Mouse (Mus musculus): ENCODE measurements around the gene Cwc22.

The Cwc22 gene

DNA sequence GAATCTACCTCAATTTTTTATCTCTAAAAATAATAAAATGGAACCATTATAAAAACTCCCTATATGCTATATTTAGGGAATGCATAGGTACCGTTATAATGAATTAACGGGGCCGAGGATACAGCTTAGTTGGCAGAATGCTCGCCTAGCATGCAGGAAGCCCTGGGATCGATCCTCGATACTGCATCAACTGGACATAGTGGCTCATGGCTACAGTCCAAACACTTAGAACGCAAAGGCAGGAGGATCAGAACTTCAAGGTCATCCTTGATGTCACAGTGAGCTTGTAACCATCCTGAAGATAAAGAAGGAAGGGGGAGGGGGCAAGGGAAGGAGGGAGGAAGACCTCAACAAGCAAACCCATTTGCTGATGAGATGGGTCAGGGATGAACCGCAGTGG is 23.0 kb downstream of the Cwc22 start:
- DNase-seq: no peak

DNA sequence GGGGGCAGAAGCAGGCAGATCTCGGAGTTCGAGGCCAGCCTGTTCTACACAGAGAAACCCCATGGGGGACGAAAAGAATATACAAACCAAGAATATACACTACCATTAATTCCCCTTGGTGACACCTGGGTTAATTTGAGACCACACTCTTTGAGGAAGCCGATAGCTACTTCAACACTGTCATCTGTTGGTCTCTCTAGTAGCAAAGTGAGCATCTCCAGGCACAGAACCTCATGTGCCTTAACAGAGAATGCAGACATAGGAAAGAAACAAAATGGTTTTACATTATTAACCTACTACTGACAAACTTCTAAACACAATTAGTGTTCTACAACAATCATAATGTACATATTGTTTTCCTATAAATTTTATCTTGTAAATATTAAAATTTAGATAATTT is 24.9 kb downstream of the Cwc22 start:
- no peak for DNase-seq

DNA sequence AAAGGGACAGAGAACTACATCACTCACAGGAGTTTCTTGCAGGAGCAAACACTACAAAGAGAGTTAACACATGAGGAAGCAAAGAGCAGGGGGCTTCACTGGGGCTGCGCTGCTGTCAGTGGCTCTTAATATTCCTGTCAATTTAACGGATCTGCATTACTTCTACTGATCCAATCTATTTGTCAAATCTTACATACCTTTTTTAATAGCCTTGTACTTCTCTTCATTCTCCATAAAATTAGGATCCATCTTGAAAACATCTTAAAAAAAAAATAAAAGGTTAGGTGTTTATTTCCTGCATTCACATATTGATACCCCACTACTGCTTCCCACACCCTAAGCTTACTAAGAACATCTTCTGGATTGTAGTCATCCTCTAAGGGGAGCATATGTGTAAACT is 25.6 kb downstream of the Cwc22 start:
- DNase-seq: no peak

DNA sequence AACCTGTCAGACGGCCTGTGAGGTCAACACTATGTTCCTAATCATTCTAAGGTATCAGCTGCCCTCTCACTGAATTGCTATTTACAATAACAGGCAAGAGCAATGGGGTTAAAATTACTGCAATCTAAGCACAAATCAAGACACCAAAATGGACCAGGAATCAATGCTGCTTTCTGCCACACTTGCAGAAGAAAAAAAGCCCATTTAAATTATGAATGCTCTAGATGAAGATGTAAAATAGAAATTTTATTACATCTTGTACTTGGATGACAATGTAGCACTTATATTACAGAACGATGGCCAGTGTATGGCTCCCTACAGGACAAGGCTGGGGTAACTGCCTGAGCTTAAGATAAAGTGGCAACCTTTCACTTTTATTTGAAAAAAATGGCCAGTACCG is 27.7 kb downstream of the Cwc22 start:
- DNase-seq: no peak

DNA sequence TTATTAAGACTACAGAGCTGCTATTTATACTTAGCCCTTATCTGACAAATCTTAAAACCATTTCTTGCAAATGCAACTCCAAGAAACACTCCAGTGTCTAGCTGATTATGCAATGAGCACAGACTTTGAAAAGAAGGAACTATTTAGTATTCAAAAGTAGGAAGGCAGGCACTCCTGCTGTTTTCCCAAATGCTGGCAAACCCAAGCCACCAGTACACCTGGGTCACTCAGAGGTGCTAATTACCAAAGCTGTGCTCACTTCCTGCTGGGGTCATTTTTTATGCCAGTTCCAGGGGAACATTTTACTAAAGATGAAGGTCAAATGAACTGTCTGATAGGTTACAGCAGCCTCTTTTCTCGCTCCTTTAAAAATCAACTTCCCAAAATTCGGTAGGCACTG is 28.2 kb downstream of the Cwc22 start:
- peak; percentile 46 to 63 for DNase-seq

DNA sequence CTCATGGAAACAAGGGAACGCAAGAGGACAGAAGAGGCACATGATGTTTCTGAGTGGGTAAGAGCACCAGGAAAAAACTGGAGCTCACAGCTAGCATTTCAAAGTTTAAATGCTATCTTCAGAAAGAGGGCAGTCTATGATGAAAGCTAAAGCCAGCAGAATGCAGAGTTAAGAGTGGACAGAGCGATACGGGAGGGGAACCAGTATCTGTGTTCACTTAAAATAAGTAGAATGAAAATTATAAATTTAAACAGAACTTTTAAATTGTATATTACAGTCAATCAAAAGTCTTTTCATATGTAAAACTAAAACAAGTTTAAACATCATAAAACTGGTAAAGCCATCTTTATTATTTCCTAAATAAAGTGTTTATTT is 28.8 kb downstream of the Cwc22 start:
- no peak for DNase-seq

DNA sequence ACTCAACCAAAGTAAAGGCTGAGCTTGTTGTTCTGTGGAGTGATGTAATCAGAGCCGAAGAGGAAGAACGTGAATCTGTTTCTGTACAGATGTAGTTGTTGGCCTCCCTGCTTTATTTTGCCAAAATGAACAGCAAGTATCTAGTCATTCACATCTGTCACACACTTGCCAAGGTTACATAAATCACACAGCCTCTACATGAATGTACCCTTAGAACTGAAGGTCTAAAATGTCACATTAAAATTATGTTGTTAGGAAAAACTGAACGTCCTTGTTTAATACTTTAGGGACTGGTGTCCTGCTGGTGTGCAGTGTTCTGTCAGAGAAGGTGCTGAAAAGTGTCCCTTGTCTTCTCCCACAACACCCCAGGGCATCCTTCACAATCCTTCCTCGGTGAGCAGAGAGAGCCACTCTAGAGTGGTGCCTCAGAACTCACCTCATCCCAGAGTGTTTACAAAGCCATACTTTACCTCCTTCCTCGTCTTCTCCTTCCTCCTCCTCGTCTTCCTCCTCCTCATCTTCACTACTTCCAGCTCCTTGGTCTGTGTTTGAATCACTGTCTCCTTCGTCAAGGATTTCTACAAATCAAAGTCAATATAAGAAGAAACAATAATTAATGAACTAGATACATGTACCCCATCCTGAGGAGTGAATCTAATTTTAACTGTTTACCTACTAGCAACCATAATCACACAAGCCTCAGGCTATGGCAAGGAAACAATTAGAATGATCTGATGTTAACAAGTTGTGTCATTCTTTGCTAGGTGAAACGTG is 29.4 kb downstream of the Cwc22 start:
- no peak for DNase-seq

DNA sequence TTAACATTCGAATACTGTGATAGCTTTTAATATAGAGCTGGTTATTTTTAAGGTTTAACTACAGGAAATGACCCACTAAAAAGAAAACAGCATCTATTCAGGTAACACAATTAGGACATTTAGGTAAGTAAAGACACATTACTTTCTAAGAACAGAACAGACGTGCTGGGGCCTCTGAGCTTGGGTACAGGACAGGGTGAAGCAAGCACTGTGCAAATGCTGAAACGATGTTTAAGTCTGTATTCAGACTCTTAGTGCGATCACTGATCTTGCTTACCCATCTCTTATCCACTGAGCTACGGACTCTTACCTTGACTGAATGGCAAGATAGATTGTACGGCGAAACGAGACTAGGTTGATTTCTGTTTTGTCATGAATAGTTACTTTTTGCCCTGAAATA is 31.0 kb downstream of the Cwc22 start:
- no peak for DNase-seq

DNA sequence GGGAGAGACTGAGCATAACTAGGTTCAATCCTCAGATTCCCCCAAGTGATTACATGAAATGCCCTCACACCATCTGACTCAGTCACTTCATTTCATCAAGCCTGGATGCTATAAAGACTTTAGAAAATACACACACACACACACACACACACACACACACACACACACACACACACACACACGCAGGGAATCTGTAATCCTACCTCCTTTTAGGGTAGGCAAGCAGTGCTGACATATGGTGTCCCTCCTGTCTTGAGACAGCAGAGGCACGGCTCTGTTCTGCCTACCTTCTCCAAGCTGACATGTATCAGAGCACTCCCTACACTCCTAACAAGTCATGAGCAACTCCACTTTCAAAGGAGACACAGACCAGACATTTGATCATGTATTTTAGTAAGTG is 32.5 kb downstream of the Cwc22 start:
- peak; percentile 19 to 30 for DNase-seq

DNA sequence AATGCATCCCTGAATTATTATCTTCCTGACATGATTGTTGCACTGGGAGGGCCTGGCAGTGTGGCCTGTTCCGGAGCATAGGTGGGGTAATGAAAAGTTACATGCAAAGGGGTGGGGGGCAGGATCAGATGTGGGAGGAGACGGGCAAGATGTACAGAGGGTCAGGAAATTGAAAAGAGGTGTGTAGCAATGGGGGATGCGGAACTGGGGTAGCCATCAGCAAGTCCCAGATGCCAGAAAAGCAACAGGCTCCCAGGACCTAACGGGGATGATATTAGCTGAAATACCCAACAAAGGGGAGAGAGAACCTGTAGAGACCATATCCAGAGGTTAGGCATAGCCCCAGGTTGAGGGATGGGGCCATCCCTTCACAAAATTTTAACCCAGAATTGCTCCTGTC is 34.0 kb downstream of the Cwc22 start:
- DNase-seq: no peak

DNA sequence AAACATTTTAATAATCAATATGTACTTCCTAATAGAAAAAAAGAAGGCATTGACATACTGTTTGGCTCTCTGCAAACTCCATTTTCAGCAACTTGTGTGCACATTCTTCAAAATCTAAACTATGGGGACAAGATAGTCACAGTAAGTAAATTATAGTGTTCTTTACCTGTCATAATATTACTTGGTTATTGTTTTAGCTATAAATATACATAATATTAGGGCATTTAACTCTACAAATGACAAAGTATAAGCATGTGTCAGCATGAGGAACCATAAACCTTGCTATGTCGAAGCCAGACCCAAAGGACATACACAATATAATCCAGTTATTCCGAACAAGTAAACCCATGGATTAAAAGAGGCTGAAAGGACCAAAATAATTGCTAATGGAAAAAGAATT is 34.7 kb downstream of the Cwc22 start:
- DNase-seq: no peak

DNA sequence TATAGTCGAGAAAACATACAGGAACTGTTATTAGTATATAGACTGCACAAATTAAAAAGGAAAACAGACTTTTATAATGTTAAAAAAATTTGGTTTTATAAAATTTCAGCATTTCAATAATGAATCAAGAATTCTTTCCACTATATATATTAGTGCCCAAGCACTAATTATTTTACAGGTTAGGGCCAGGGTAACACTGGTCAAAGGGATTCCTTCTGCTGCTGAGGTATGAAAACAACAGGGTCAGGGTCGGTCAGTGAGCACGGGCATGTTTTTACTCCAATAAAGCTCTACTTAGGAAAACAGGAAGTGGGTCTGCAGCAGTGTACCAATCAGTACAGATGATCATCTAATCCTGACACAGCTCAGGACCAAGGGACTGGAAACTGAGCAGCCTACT is 36.0 kb downstream of the Cwc22 start:
- DNase-seq: no peak

DNA sequence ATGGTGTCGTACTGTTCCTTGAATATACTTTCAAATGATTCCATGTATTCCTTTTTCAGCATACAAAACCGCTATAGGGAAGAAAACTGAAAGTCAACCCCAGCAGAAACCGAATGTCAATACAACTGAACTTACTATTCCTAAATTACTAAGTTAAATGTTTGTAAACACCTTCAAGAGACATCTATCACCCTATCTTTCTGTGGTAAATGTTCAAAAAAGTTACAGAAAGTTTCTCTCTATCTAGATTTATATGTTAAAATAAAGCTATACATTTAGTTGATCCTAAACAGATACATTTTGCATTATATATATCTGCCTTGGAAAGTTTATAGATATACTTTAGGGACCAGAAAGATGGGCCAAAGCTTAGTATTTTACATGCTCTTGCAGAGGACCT is 39.0 kb downstream of the Cwc22 start:
- no peak for DNase-seq

DNA sequence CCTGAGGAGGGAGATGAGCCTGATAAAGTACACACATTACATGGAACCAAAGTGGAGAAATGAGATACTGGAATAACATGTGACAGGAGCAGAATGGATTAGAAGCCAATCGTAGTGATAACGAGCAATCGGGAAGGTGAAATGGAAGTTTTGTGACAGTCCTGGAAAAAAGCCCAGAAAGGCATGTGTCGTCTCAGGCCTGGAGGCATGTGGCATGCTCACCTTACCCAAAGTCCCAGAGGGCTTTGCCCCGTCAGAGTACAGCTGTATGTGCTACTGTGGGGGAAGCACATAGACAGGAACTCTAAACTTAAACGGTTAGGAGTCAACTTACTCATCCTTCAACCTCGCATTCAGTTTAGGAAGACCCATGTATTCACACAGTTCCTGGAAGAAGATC is 41.2 kb downstream of the Cwc22 start:
- DNase-seq: no peak

DNA sequence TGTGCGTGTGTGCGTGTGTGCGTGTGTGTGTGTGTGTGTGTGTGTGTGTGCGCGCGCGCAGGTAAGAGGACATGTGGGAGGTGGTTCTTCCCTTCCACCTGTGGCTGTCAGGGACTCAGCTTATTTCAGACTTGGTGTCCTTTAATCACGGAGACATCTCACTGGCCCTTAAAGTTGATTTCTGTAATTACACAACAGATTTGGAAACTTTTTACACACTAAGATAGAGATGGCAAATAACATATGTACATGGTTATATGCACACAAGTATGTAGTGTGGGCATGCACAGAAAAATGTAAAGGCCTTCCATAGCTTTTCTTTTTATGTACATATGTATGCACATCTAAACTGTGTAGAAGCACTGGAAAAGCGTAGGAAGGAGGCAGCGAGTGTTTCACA is 41.7 kb downstream of the Cwc22 start:
- no peak for DNase-seq

DNA sequence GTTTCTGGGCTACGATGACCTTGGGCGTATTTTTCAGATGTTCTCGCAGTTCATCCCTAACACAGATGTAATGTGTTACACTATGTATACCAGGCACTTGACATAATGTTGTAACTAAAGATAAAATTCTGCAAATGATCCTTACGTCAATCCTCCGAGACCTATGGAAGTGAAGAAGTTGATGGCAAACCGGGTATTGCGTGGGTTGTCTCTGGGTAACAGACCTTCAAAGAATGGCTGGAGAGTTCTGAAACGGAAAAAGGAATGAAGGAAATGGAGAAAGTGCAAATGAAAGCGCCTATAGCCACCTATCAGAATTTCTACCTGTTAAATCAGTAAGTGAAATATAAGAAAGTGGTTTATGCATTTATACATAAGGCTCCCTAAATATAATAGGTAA is 42.2 kb downstream of the Cwc22 start:
- no peak for DNase-seq

DNA sequence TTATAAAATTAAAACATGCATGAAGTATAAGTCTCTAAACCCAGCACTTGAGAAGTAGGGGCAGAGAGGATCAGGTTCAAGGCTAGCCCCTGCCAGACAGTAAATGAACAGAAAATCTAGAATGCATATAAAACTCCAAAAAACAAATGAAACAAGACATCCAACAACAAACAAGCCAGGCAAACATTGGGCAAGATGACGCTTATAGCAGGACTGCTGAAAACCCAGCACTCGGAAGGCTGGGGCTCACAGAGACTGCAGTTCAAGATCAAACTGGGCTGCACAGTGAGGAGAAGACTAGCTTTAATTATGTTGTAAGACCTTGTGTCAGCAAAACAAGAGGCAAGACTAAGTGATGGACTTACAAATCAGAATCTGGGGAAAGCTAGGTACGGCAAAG is 43.1 kb downstream of the Cwc22 start:
- DNase-seq: no peak

DNA sequence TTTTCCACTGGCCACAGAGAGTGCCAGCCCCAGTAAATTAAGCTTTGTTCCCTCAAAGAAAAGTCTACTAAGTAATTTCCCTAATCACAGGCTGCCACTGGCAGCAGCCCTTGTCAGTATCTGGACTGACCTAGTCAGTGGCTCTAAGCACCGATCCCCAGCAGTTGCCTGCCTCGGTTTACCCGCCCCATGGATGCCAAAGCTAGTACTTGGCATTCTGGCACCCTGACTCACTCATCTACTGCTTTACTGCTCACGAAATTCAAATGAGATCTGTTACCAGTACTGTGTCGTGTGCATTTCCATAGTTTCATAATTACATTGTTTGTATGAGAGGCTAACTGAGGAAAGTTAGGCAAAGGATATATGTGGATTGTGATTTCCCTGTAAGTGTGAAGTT is 44.9 kb downstream of the Cwc22 start:
- no peak for DNase-seq

DNA sequence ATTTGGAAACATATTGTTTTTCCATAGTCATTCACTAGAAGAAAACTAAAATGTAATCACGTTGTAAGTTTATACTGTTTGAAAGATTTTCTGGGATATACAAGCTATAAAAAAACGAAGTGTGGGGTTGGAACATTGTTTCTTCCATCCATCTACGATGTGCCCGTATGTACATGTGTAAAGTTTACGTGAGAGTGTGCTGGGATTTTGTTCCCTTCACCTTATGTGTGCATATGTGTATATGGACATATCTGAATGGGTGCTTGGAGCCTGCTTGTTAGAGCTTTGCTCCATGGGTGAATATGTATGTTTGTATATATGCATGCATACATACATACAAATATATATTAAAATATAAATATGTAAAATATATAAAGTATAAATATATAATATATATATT is 45.4 kb downstream of the Cwc22 start:
- no peak for DNase-seq

DNA sequence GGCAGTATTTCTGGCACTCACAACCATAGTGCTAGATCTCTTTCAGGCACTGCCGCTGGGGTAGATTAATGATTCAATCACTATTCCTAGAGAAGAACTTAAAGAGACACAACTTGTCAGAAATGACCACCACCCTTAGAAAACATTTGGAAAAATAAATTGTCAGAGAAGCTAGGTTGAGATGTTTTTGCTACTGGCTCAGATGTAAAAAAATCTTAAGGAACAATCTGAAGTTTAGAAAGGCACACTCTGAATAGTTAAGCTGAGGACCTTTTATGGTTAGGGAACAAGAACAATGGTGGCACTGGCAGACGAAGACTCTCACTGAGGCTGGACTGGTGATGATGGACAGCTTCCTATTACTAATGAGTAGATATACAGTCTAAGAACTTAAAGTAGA is 46.1 kb downstream of the Cwc22 start:
- no peak for DNase-seq

DNA sequence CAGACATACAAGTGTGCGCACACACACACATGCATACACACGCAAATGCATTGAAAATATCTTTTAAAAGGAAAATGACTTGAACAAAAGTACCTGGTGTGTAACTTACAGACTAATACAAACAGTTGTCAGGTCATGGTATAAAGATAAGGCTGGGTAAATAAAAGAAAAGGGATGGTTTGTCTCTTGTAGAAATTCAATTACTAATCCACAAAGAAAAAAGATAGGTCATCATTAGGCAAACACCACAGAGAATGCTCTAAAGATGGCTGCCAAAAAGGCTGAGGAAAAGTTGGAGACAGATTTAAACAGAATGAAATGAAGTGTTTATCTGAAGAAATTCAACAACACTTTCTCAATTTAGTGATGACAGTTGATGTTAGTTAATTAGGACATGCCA is 47.7 kb downstream of the Cwc22 start:
- no peak for DNase-seq

DNA sequence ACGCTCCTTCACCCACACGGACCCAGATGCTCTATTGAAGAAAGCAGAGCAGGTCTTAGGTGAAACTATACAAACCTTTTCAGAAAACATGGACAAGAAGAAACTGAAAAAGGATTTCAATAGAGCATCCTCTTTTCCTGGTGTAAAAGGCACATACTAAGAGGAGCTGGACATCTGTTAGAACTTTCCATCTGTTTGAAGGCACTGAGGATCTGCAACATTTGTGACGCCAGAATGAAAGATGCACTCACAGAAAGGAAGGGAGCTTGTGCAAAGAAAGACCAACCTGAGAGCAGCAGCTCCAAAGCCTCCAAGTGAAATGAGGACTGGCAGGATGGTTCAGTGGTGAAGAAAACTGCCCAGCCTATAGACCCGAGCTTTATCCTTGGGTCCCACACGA is 48.2 kb downstream of the Cwc22 start:
- DNase-seq: no peak

DNA sequence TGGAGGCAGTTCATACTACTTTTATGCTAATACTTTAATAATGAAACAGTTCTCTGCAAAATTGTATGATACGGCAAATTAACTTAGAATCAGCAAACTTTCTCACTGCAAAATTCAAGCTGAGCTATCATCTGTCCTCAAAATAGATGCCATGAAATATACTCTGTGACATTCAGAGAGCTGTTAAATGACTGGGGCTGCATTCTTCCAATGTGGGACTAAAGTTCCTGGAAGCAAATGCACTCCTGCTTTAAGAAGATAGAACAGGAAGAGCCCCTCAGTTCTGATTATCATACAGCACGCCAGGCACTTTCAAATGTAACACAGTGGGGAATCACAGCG is 48.6 kb downstream of the Cwc22 start:
- DNase-seq: no peak

DNA sequence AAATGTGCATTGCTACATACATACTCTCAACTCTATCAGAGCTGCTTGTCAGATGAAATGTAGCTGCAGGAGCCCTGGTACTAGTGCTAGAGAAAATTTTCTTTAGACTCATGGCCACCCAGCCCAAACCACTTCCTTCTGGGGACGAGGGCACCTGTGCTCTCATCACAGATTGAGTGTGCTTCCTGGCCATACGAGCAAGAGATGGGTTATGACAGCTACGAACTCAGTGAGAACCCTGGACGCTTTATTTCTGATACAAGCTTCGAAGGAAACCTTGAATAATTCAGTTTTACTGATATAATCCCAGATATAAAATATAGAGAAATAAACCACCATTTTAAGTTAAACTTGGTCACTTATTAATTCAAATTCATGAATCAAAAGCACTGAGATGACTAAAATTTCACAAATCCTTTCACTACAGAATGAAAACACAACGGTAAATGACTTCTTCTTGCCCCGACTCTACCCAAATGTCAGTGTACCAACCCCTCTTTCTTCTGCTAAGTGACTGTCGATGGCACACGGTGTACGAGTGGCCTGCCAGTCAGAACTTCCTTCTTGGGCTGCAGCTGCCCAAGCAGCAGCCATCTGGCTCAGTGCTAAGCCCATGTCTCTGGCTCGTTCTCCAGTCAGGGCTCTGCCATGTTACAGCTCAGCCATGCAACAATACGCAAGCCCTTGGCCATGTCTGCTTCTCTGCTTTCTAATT is 49.2 kb downstream of the Cwc22 start:
- DNase-seq: peak; percentile 40 to 43
